25 mouse cellular contexts compared by ENCODE assay signal in the genomic region with DNA sequence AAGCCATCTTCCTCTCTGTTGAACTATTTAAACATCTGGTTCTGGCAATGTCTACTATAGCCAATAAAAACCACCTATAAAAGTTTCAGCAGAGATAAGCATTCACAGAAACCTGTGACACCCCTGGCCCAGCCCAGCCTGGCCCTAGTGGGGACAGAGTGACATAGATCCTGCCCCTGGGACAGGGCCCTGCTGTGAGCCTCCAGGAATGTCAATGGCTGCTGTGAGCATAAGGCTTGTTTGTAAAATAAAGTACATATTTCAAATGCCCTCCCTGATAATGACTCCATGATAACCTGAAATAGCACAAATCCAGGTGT.
DNase-seq lines count a peak whose midpoint lies in the region; ATAC-seq lines count a peak whose summit lies in the region.
"Had no signal": no experiment of that assay in that cellular context is flagged by ENCODE, and none has a peak within 500 bp of the region (broad histone marks: within the 10 kb centered on the region; RNA-seq: fewer than 3 reads in every experiment).

No protein-coding gene starts in this region.

- no peaks in the 10 kb centered on the region for H3K4me1 ChIP-seq in neural tube, embryonic 14.5 days (ENCODE audit: control insufficient read depth, insufficient read depth, low read length)
- peaks cover 12% of the 10 kb centered on the region; the same call in 1 of the 2 replicates for H3K4me1 ChIP-seq in neural tube, embryonic 15.5 days
- 0 out of 2 replicates have a peak, but pooled peaks cover 5% of the 10 kb centered on the region for H3K4me1 ChIP-seq in intestine, embryonic 16.5 days (ENCODE audit: control insufficient read depth, insufficient read depth, low read length)
- H3K4me1 ChIP-seq: liver, embryonic 12.5 days had no signal

- intact Hi-C loops in heart, postnatal 10 days (cut with DNase I), result no loop called here

- H3K9me3 ChIP-seq in neural tube, embryonic 14.5 days (ENCODE audit: control insufficient read depth, low read length), result no peaks in the 10 kb centered on the region
- no peaks in the 10 kb centered on the region for H3K9me3 ChIP-seq in neural tube, embryonic 15.5 days (replicated peaks)
- H3K9me3 ChIP-seq in intestine, embryonic 16.5 days (ENCODE audit: control insufficient read depth, low read length), result no peaks in the 10 kb centered on the region
- H3K9me3 ChIP-seq: embryonic facial prominence, embryonic 13.5 days; liver, embryonic 12.5 days had no signal

- no peak overlapping the region for H3K4me3 ChIP-seq in neural tube, embryonic 14.5 days (ENCODE audit: low read depth, low read length)
- no peak overlapping the region for H3K4me3 ChIP-seq in neural tube, embryonic 15.5 days (replicated peaks)
- no peak overlapping the region for H3K4me3 ChIP-seq in intestine, embryonic 16.5 days (ENCODE audit: low read length)
- H3K4me3 ChIP-seq: embryonic facial prominence, embryonic 13.5 days; erythroblast, embryonic 14.5 days; gastrocnemius, adult 2 months; liver, embryonic 12.5 days; megakaryocyte, embryonic 14.5 days had no signal

- no peak overlapping the region for H3K9ac ChIP-seq in neural tube, embryonic 14.5 days (replicated peaks; ENCODE audit: low read depth, low read length)
- no peak overlapping the region for H3K9ac ChIP-seq in neural tube, embryonic 15.5 days (replicated peaks)
- H3K9ac ChIP-seq in intestine, embryonic 16.5 days (ENCODE audit: low read depth, low read length), result no peak overlapping the region
- H3K9ac ChIP-seq: embryonic facial prominence, embryonic 13.5 days; liver, embryonic 12.5 days; liver, postnatal 0 days had no signal

- H3K27me3 ChIP-seq in neural tube, embryonic 14.5 days (ENCODE audit: control insufficient read depth, insufficient read depth, low read length), result no peaks in the 10 kb centered on the region
- no peaks in the 10 kb centered on the region for H3K27me3 ChIP-seq in neural tube, embryonic 15.5 days (replicated peaks)
- H3K27me3 ChIP-seq in intestine, embryonic 16.5 days (replicated peaks; ENCODE audit: control insufficient read depth, insufficient read depth, low read length), result no peaks in the 10 kb centered on the region
- H3K27me3 ChIP-seq: embryonic facial prominence, embryonic 13.5 days; liver, embryonic 12.5 days; megakaryocyte, embryonic 14.5 days had no signal

- no peak overlapping the region for H3K27ac ChIP-seq in neural tube, embryonic 14.5 days (ENCODE audit: low read depth, low read length)
- no peak overlapping the region for H3K27ac ChIP-seq in neural tube, embryonic 15.5 days (replicated peaks)
- no peak overlapping the region for H3K27ac ChIP-seq in intestine, embryonic 16.5 days (ENCODE audit: low read length)
- H3K27ac ChIP-seq: embryonic facial prominence, embryonic 13.5 days; gastrocnemius, adult 2 months; hindbrain, postnatal 0 days; liver, embryonic 12.5 days had no signal

- H3K36me3 ChIP-seq in neural tube, embryonic 14.5 days (ENCODE audit: control insufficient read depth, insufficient read depth, low read length), result no peaks in the 10 kb centered on the region
- H3K36me3 ChIP-seq in neural tube, embryonic 15.5 days, result no peaks in the 10 kb centered on the region
- H3K36me3 ChIP-seq in intestine, embryonic 16.5 days (ENCODE audit: control insufficient read depth, insufficient read depth, low read length), result no peaks in the 10 kb centered on the region
- H3K36me3 ChIP-seq: embryonic facial prominence, embryonic 13.5 days; liver, embryonic 12.5 days had no signal

- no peak overlapping the region for H3K4me2 ChIP-seq in neural tube, embryonic 14.5 days (ENCODE audit: low read depth, low read length)
- no peak overlapping the region for H3K4me2 ChIP-seq in neural tube, embryonic 15.5 days
- H3K4me2 ChIP-seq in intestine, embryonic 16.5 days (ENCODE audit: low read depth, low read length), result no peak overlapping the region
- H3K4me2 ChIP-seq: embryonic facial prominence, embryonic 13.5 days; heart, embryonic 11.5 days; liver, embryonic 12.5 days had no signal

- ATAC-seq in neural tube, embryonic 14.5 days (ENCODE audit: low read depth), result peak; percentile 50
- ATAC-seq in neural tube, embryonic 15.5 days (ENCODE audit: low FRiP score), result no peak
- peak; percentile 82 for ATAC-seq in intestine, embryonic 16.5 days
- no peak for ATAC-seq in megakaryocyte, adult 5-6 weeks (ENCODE audit: poor library complexity, severe bottlenecking)
- ATAC-seq: liver, embryonic 12.5 days; liver, postnatal 0 days had no signal

- peak; percentile 14 for DNase-seq in heart, postnatal 4 days
- no peak for DNase-seq in heart, postnatal 10 days
- no peak for DNase-seq in kidney, adult 18-20 months
- DNase-seq in layer of hippocampus, postnatal 25 days (ENCODE audit: extremely low spot score in 1 of 2, low spot score in 1 of 2), result no peak
- DNase-seq: cerebellum, adult 11 months; cerebellum, adult 9-10 months; cerebellum, postnatal 36 days; embryo, embryonic 11 days; gastrocnemius, postnatal 36 days; kidney, adult 2 months; kidney, postnatal 36 days; liver, postnatal 0 days; right cerebral cortex, adult 18-20 months; thymus, postnatal 14 days had no signal

Comparison
In these comparisons a context has a peak if more than half of its experiments do, and no peak if none do; other contexts are left out.
1. ATAC-seq: peak in neural tube, embryonic 14.5 days (single experiment) and intestine, embryonic 16.5 days (single experiment); none in neural tube, embryonic 15.5 days (single experiment) and megakaryocyte, adult 5-6 weeks (single experiment).